Comparison of ENCODE assay signal across 11 mouse cellular contexts in genomic region chr9:83563808-83564549, GRCm38 (mm10). TPM values are rescaled to one million over a fixed set of nuclear protein-coding genes. Genes with fewer than 3 reads are reported as not detected.
DNase-seq lines count a peak whose midpoint lies in the region; ATAC-seq lines count a peak whose summit lies in the region.
"Had no signal": no experiment of that assay in that cellular context is flagged by ENCODE, and none has a peak within 500 bp of the region (broad histone marks: within the 10 kb centered on the region; RNA-seq: fewer than 3 reads in every experiment).

No protein-coding gene starts in this region.

- no peak for ATAC-seq in heart, embryonic 13.5 days (ENCODE audit: extremely low read depth, insufficient number of reproducible peaks, low FRiP score, low TSS enrichment)
- ATAC-seq in embryonic facial prominence, embryonic 11.5 days (replicated peaks; ENCODE audit: insufficient number of reproducible peaks, low FRiP score, low TSS enrichment, low read depth), result no peak
- ATAC-seq in lung, embryonic 16.5 days (ENCODE audit: low read depth), result peak; percentile 52; the same call in 1 of the 2 replicates

- peak overlapping the region; percentile 51 for H3K27ac ChIP-seq in heart, embryonic 13.5 days (replicated peaks)
- H3K27ac ChIP-seq in embryonic facial prominence, embryonic 11.5 days (replicated peaks; ENCODE audit: low read depth, low read length), result no peak overlapping the region
- H3K27ac ChIP-seq in lung, embryonic 16.5 days (ENCODE audit: low read length), result peak overlapping the region; percentile 77
- H3K27ac ChIP-seq: liver, embryonic 15.5 days; neural tube, embryonic 15.5 days had no signal

- peak overlapping the region; percentile 55 for H3K9ac ChIP-seq in heart, embryonic 13.5 days
- H3K9ac ChIP-seq in embryonic facial prominence, embryonic 11.5 days (replicated peaks; ENCODE audit: low read length), result no peak overlapping the region
- peak overlapping the region; percentile 36 for H3K9ac ChIP-seq in lung, embryonic 16.5 days (ENCODE audit: low read length)
- H3K9ac ChIP-seq: liver, embryonic 15.5 days; neural tube, embryonic 15.5 days had no signal

- 0 out of 2 replicates have a peak overlapping the region, but pooled peaks have one; percentile 8 for H3K4me3 ChIP-seq in heart, embryonic 13.5 days
- H3K4me3 ChIP-seq in embryonic facial prominence, embryonic 11.5 days (ENCODE audit: low read depth, low read length), result no peak overlapping the region
- H3K4me3 ChIP-seq in lung, embryonic 16.5 days (ENCODE audit: low read length), result no peak overlapping the region
- H3K4me3 ChIP-seq: liver, embryonic 15.5 days; neural tube, embryonic 15.5 days had no signal

- H3K9me3 ChIP-seq in heart, embryonic 13.5 days, result no peaks in the 10 kb centered on the region
- H3K9me3 ChIP-seq in embryonic facial prominence, embryonic 11.5 days (replicated peaks; ENCODE audit: control insufficient read depth, low read length), result no peaks in the 10 kb centered on the region
- H3K9me3 ChIP-seq in lung, embryonic 16.5 days (ENCODE audit: control insufficient read depth, low read length), result no peaks in the 10 kb centered on the region
- H3K9me3 ChIP-seq: liver, embryonic 15.5 days; neural tube, embryonic 15.5 days had no signal

- 27% methylated on average over 16 of the region's 16 CpGs for WGBS in heart, embryonic 13.5 days
- WGBS in embryonic facial prominence, embryonic 11.5 days, result 46% methylated on average over 16 of the region's 16 CpGs
- WGBS in lung, embryonic 16.5 days, result 34% methylated on average over 16 of the region's 16 CpGs

- intact Hi-C loops in heart, postnatal 14 days (cut with DNase I), result loop anchor here (5.0 kb wide), 1 partner anchor 117 kb away; no protein-coding TSS in a partner anchor

- no peaks in the 10 kb centered on the region for H3K27me3 ChIP-seq in heart, embryonic 13.5 days (replicated peaks)
- H3K27me3 ChIP-seq in embryonic facial prominence, embryonic 11.5 days (ENCODE audit: control insufficient read depth, insufficient read depth, low read length), result no peaks in the 10 kb centered on the region
- H3K27me3 ChIP-seq in lung, embryonic 16.5 days (ENCODE audit: control insufficient read depth, insufficient read depth, low read depth, low read length), result no peaks in the 10 kb centered on the region
- H3K27me3 ChIP-seq: liver, embryonic 15.5 days; neural tube, embryonic 15.5 days had no signal

- peaks cover 72% of the 10 kb centered on the region for H3K4me1 ChIP-seq in heart, embryonic 13.5 days
- H3K4me1 ChIP-seq in embryonic facial prominence, embryonic 11.5 days (ENCODE audit: control insufficient read depth, insufficient read depth, low read length), result no peaks in the 10 kb centered on the region; the same call in 1 of the 2 replicates
- peaks cover 42% of the 10 kb centered on the region for H3K4me1 ChIP-seq in lung, embryonic 16.5 days (replicated peaks; ENCODE audit: control insufficient read depth, insufficient read depth, low read length)

- no peaks in the 10 kb centered on the region for H3K36me3 ChIP-seq in heart, embryonic 13.5 days
- no peaks in the 10 kb centered on the region for H3K36me3 ChIP-seq in embryonic facial prominence, embryonic 11.5 days (replicated peaks; ENCODE audit: control insufficient read depth, insufficient read depth, low read depth, low read length)
- no peaks in the 10 kb centered on the region for H3K36me3 ChIP-seq in lung, embryonic 16.5 days (ENCODE audit: control insufficient read depth, insufficient read depth, low read length)
- H3K36me3 ChIP-seq: liver, embryonic 15.5 days; neural tube, embryonic 15.5 days had no signal

- no peak for DNase-seq in heart, postnatal 14 days
- peak; percentile 72 for DNase-seq in CD4-positive, CD25-positive, alpha-beta regulatory T cell, adult 2 months (ENCODE audit: low read depth, low spot score)
- peak; percentile 49 for DNase-seq in embryonic facial prominence, embryonic 11.5 days (ENCODE audit: low spot score)
- no peak for DNase-seq in frontal cortex, postnatal 10 days (ENCODE audit: low spot score in 2 of 2)
- DNase-seq in cerebellum, postnatal 4 days (ENCODE audit: low spot score in 2 of 2), result no peak
- DNase-seq in gastrocnemius, postnatal 4 days (ENCODE audit: low spot score in 2 of 2), result no peak
- DNase-seq: gastrocnemius, postnatal 25 days had no signal

- peak overlapping the region; percentile 35 for H3K4me2 ChIP-seq in heart, embryonic 13.5 days
- H3K4me2 ChIP-seq in embryonic facial prominence, embryonic 11.5 days (ENCODE audit: low read depth, low read length), result no peak overlapping the region
- peak overlapping the region; percentile 32 for H3K4me2 ChIP-seq in lung, embryonic 16.5 days (ENCODE audit: low read depth, low read length)
- H3K4me2 ChIP-seq: liver, embryonic 15.5 days; neural tube, embryonic 15.5 days had no signal

RNA-seq across cellular contexts. Expression of gene Sh3bgrl2, which starts 15.9 kb away (rescaled TPM):
- 15.0 and 18.6 TPM in 2 replicates for polyA plus RNA-seq in heart, embryonic 13.5 days (2015; fragmentation: Nextera tagmentation; extraction: Ambion mirVana)
- 1 to 10 TPM; 7.2 TPM for total RNA-seq in heart, postnatal 14 days (2021)
- polyA plus RNA-seq in embryonic facial prominence, embryonic 11.5 days (2014; fragmentation: Nextera tagmentation; extraction: Ambion mirVana), result 18.5 and 18.8 TPM in 2 replicates
- polyA plus RNA-seq in lung, embryonic 16.5 days (2015; fragmentation: Nextera tagmentation; extraction: Ambion mirVana), result 39.5 and 46.2 TPM in 2 replicates
- 1 to 10 TPM; 3.0 TPM for total RNA-seq in gastrocnemius, postnatal 4 days (2021)

Comparison
In these comparisons a context has a peak if more than half of its experiments do, and no peak if none do; other contexts are left out.
1. DNase-seq: peak in CD4-positive, CD25-positive, alpha-beta regulatory T cell, adult 2 months (single experiment) and embryonic facial prominence, embryonic 11.5 days (single experiment); none in heart, postnatal 14 days (0 of 2), frontal cortex, postnatal 10 days (0 of 2), cerebellum, postnatal 4 days (0 of 2) and gastrocnemius, postnatal 4 days (0 of 2).